Mouse (Mus musculus) E14TG2a.4 (cell line): ENCODE measurements around the gene Pdzd3.

Source experiments
- CTCF ChIP-seq: conservative IDR thresholded peaks from 2 replicates; pipeline ENCODE4 v1.5.1; 2014; ENCODE audit warnings: low read length
- NANOG ChIP-seq: IDR thresholded peaks from 2 replicates; pipeline ENCODE4 v1.6.1; 2014; ENCODE audit warnings: borderline replicate concordance, low read length, mixed read lengths
- POU5F1 ChIP-seq: IDR thresholded peaks from 2 replicates; pipeline ENCODE4 v1.6.1; 2014; ENCODE audit warnings: low read length, borderline replicate concordance

- no peak for TF ChIP-seq CTCF
- TF ChIP-seq POU5F1 = no peak
- TF ChIP-seq NANOG = no peak
Observed at GRCm38 (mm10) chr9:44254508-44255135, 3.4 kb upstream of the Pdzd3 start.
